Mouse (Mus musculus) kidney, embryonic 15.5 days (tissue): Measurements from ENCODE around the gene Csrp2. TPM values are rescaled to one million over a fixed set of nuclear protein-coding genes. Genes with fewer than 3 reads are reported as not detected.
A peak's percentile ranks its signal among the peaks of the same experiment; 100 is the strongest.

ENCODE experiments used
- ATAC-seq: fragments of 200-750 bp; cut with Nextera tagmentation; replicated peaks from 2 replicates; pipeline ENCODE4 v1.8.0; 2017; ENCODE audit warnings: moderate TSS enrichment; ENCODE audit not compliant: low FRiP score
- H3K27ac ChIP-seq: fragments of 300-500 bp; sonication (generic); 2 replicates; pipeline ENCODE4 v1.5.1; 2015; ENCODE audit warnings: mild to moderate bottlenecking, inconsistent platforms
- H3K27me3 ChIP-seq: fragments of 300-500 bp; sonication (generic); 2 replicates; pipeline ENCODE4 v1.6.1; 2015; ENCODE audit warnings: inconsistent platforms
- H3K36me3 ChIP-seq: fragments of 300-500 bp; sonication (generic); 2 replicates; pipeline ENCODE4 v1.6.1; 2015; ENCODE audit warnings: inconsistent platforms
- H3K4me1 ChIP-seq: fragments of 300-500 bp; sonication (generic); 2 replicates; pipeline ENCODE4 v1.6.1; 2015; ENCODE audit warnings: inconsistent platforms
- H3K4me2 ChIP-seq: fragments of 300-500 bp; sonication (generic); 2 replicates; pipeline ENCODE4 v1.6.1; 2015; ENCODE audit warnings: moderate library complexity, mild to moderate bottlenecking, inconsistent platforms
- H3K4me3 ChIP-seq: fragments of 300-500 bp; sonication (generic); replicated peaks from 2 replicates; pipeline ENCODE4 v1.5.1; 2015; ENCODE audit warnings: mild to moderate bottlenecking, inconsistent platforms
- H3K9ac ChIP-seq: fragments of 300-500 bp; sonication (generic); 2 replicates; pipeline ENCODE4 v1.6.1; 2015; ENCODE audit warnings: mild to moderate bottlenecking, inconsistent platforms
- H3K9me3 ChIP-seq: fragments of 300-500 bp; sonication (generic); replicated peaks from 2 replicates; pipeline ENCODE4 v1.6.1; 2016; ENCODE audit warnings: inconsistent platforms
- WGBS: fragments of 180-500 bp; shearing (Covaris S2); methylation state at CpG from one replicate; pipeline ENCODE4 v1.1.7; 2015; ENCODE audit warnings: mixed read lengths; 5-methylcytosine and 5-hydroxymethylcytosine counted together
- polyA plus RNA-seq: library from polyadenylated mRNA; unstranded; fragments of >200 nt; fragmentation: Nextera tagmentation; extraction: Ambion mirVana; gene quantifications from 2 replicates; pipeline ENCODE4 v1.2.1, GENCODE M21; 2015

The Csrp2 gene
- 189 and 196 TPM in 2 replicates for polyA plus RNA-seq

DNA sequence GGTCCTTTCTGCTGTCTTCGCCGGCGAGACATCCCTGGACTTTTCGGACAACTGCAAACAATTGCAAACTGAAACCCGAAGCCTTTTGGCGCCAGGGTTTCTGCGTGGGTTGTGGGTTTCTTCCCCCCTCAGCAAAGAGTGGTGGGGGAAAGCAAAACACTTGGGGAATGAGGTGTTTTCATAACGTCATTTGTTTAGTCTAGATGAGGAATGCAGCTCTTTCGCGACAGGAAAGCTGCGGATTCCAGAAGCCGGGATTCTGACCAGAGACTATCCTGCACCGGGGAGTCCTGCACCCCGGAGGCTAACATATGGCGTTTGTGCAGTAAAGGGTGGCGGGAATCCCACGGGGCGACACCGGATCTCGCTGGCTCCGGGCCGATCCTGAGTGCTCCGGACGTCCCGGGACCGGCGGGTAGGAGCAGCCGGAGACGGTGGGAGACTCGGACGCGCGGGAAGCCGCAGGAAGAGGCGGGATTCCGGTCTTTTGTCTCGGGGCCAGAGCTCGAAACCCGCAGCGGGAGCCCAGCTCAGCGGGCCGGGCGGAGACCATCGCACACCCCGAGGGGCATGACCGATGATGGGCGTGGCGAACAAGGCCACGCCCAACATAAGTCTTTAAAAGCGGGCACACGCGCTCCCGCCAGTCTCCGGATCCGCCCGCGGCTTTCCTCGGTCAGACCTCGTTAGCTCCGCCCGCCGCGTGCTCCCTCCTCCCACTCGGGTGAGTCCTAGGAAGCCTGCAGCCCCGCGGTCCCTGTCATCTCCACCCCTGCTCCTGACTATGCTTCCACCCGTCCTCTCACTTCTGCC lies at the start of gene Csrp2:
TSS of gene Csrp2 (plus strand) at position 259 of the 813 bp plus-strand sequence.
- Histone ChIP-seq H3K9ac (peak within 1 kb of the TSS; percentile 76), H3K4me2 (peak within 1 kb of the TSS; percentile 90), H3K27ac (peak within 1 kb of the TSS; percentile 99), H3K36me3 (no peaks in the 10 kb centered on the region), H3K4me1 (peaks cover 43% of the 10 kb centered on the region), H3K27me3 (no peaks in the 10 kb centered on the region), H3K9me3 (peaks cover 3% of the 10 kb centered on the region; the same call in 1 of the 2 replicates), H3K4me3 (peak within 1 kb of the TSS; percentile 72)
- under 1% methylated on average over 59 of the region's 67 CpGs for WGBS
- peak; percentile 96 for ATAC-seq

- no peak for ATAC-seq
- Histone ChIP-seq H3K36me3 (no peaks in the 10 kb centered on the region), H3K9ac (no peak overlapping the region), H3K27me3 (no peaks in the 10 kb centered on the region), H3K9me3 (no peaks in the 10 kb centered on the region), H3K4me1 (peaks cover 22% of the 10 kb centered on the region), H3K27ac (no peak overlapping the region), H3K4me3 (no peak overlapping the region), H3K4me2 (no peak overlapping the region)
- 85% methylated on average over 8 of the region's 8 CpGs for WGBS
Observed at GRCm38 (mm10) chr10:110874853-110875252, 44.7 kb upstream of the Csrp2 start.

DNA sequence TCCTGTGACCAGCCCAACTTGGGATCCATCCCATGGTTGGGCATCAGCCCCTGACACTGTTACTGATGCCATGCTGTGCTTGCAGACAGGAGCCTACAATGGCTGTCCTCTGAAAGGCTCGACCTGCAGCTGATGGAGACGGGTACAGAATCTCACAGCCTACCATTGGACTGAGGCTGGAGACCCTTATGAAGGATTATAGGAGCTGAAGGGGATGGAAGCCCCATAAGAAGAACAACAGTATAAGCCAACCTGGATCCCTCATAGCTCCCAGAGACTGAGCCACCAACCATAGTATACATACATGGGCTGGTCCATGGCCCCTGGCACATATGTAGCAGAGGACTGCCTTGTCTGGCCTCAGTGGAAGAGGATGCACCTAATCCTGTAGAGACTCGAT lies 42.6 kb upstream of the Csrp2 start:
- H3K27me3 ChIP-seq, result no peaks in the 10 kb centered on the region
- H3K4me2 ChIP-seq, result no peak overlapping the region
- 89% methylated on average over 3 of the region's 3 CpGs for WGBS
- no peak for ATAC-seq
- no peak overlapping the region for H3K27ac ChIP-seq
- peaks cover 25% of the 10 kb centered on the region for H3K4me1 ChIP-seq
- H3K9me3 ChIP-seq, result no peaks in the 10 kb centered on the region
- H3K9ac ChIP-seq, result no peak overlapping the region
- no peaks in the 10 kb centered on the region for H3K36me3 ChIP-seq
- no peak overlapping the region for H3K4me3 ChIP-seq

DNA sequence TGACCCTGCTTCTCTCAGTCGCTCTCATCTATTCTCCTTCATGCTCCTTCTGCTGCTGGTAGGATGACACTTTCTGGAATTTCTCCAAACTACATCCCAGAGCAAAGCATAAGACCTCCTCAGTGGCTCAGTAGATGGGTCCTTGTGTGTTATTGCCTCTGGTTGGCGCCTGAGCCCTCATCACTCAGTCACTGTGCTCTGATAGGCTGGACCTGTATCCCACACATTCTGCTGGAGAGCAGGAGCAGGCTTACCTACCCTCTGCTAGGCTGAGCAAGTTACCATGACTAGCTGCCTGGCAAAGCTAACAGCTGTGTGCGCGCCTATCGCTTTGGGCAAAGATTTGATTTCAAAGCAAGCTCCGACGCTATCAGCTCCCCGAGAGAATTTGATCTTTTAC lies 41.7 kb upstream of the Csrp2 start:
- H3K27ac ChIP-seq, result peak overlapping the region; percentile 45; the same call in 1 of the 2 replicates
- H3K4me3 ChIP-seq, result no peak overlapping the region
- no peak; the same call in 1 of the 2 replicates for ATAC-seq
- H3K9me3 ChIP-seq, result no peaks in the 10 kb centered on the region
- H3K4me2 ChIP-seq, result no peak overlapping the region
- no peak overlapping the region for H3K9ac ChIP-seq
- peaks cover 25% of the 10 kb centered on the region for H3K4me1 ChIP-seq
- WGBS, result 43% methylated on average over 8 of the region's 8 CpGs
- no peaks in the 10 kb centered on the region for H3K36me3 ChIP-seq
- H3K27me3 ChIP-seq, result no peaks in the 10 kb centered on the region

DNA sequence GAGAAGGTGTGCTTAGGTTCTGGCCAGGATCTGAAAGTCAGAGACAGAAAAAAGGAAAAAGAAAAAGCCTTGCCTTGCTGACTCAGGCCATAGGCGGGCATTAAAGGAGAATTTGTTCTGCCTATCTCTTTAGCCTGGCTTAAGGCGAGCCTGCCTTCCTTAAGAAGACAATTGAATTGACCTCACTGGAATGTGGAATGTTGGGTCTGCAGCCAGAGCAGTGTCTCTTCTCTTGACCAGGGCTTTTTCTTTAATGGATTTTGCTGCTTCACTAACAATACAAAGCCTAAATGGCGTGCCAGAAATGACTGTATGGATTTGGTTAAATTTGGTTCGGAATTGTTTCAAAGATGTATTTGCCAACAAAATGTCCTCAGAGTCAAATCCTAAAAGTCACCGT lies 40.9 kb upstream of the Csrp2 start:
- no peak for ATAC-seq
- H3K36me3 ChIP-seq, result no peaks in the 10 kb centered on the region
- H3K9ac ChIP-seq, result no peak overlapping the region
- peaks cover 25% of the 10 kb centered on the region for H3K4me1 ChIP-seq
- peak overlapping the region; percentile 29 for H3K4me2 ChIP-seq
- H3K27ac ChIP-seq, result peak overlapping the region; percentile 79
- 31% methylated on average over 5 of the region's 5 CpGs for WGBS
- no peak overlapping the region for H3K4me3 ChIP-seq
- H3K27me3 ChIP-seq, result no peaks in the 10 kb centered on the region
- H3K9me3 ChIP-seq, result no peaks in the 10 kb centered on the region

DNA sequence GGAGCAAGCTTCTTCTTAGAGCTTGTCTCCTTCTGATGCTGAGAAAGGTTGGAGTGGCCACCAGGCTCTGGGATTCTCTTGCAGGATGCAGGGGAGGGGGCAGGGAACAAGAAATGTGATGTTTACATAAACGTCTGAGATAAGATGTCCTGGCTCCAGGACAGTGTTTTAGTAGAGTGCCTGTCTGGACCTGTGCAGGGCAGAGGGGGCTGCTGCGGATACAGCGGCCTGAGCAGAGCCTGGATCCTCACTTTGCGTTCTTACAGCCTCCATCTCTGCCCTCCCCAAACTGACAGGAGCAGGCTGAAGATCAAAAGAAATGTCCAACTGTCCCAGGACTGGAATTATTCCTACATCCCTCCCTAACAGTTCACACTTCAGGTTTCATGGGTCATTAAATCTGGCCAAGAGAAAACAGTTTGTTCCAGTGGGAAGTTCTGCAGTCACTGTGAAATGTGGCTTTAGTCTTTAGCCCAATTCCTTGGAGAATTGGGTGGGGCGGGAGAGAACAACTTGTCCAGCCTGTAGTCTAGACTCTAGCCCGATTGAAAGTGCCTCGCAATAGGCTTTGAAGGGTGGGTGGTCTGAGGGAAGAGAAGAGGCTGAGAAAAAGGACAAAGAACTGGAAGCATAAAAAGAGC lies 40.0 kb upstream of the Csrp2 start:
- H3K9me3 ChIP-seq, result no peaks in the 10 kb centered on the region
- no peak overlapping the region for H3K9ac ChIP-seq
- peak overlapping the region; percentile 79 for H3K27ac ChIP-seq
- peaks cover 25% of the 10 kb centered on the region for H3K4me1 ChIP-seq
- ATAC-seq, result peak; percentile 85
- H3K4me3 ChIP-seq, result no peak overlapping the region
- peak overlapping the region; percentile 29 for H3K4me2 ChIP-seq
- 5% methylated on average over 7 of the region's 7 CpGs for WGBS
- no peaks in the 10 kb centered on the region for H3K27me3 ChIP-seq
- H3K36me3 ChIP-seq, result no peaks in the 10 kb centered on the region

- no peak for ATAC-seq
- no peak overlapping the region for H3K9ac ChIP-seq
- WGBS, result 76% methylated on average over 7 of the region's 7 CpGs
- no peak overlapping the region for H3K4me3 ChIP-seq
- no peak overlapping the region for H3K4me2 ChIP-seq
- no peaks in the 10 kb centered on the region for H3K9me3 ChIP-seq
- no peaks in the 10 kb centered on the region for H3K27me3 ChIP-seq
- no peak overlapping the region for H3K27ac ChIP-seq
- peaks cover 25% of the 10 kb centered on the region for H3K4me1 ChIP-seq
- H3K36me3 ChIP-seq, result no peaks in the 10 kb centered on the region
Observed at GRCm38 (mm10) chr10:110881346-110881745, 38.2 kb upstream of the Csrp2 start.

GRCm38 (mm10) chr10:110882701-110883100 lies 36.9 kb upstream of the Csrp2 start:
- H3K4me2 ChIP-seq, result no peak overlapping the region
- no peak overlapping the region for H3K9ac ChIP-seq
- H3K27ac ChIP-seq, result no peak overlapping the region
- no peak overlapping the region for H3K4me3 ChIP-seq
- peaks cover 23% of the 10 kb centered on the region for H3K4me1 ChIP-seq
- H3K9me3 ChIP-seq, result no peaks in the 10 kb centered on the region
- ATAC-seq, result no peak
- H3K36me3 ChIP-seq, result no peaks in the 10 kb centered on the region
- no peaks in the 10 kb centered on the region for H3K27me3 ChIP-seq

- H3K9me3 ChIP-seq, result no peaks in the 10 kb centered on the region
- H3K27ac ChIP-seq, result no peak overlapping the region
- H3K4me2 ChIP-seq, result no peak overlapping the region
- H3K36me3 ChIP-seq, result no peaks in the 10 kb centered on the region
- no peak overlapping the region for H3K9ac ChIP-seq
- H3K4me3 ChIP-seq, result no peak overlapping the region
- ATAC-seq, result no peak
- 67% methylated on average over 7 of the region's 7 CpGs for WGBS
- H3K27me3 ChIP-seq, result no peaks in the 10 kb centered on the region
- H3K4me1 ChIP-seq, result no peaks in the 10 kb centered on the region
Observed at GRCm38 (mm10) chr10:110890656-110891272, 28.8 kb upstream of the Csrp2 start.

- Histone ChIP-seq H3K27me3 (no peaks in the 10 kb centered on the region), H3K27ac (no peak overlapping the region), H3K4me2 (no peak overlapping the region), H3K9me3 (no peaks in the 10 kb centered on the region), H3K4me3 (no peak overlapping the region), H3K36me3 (no peaks in the 10 kb centered on the region), H3K9ac (no peak overlapping the region), H3K4me1 (no peaks in the 10 kb centered on the region)
- 54% methylated on average over 13 of the region's 13 CpGs for WGBS
- 0 out of 2 replicates have a peak, but pooled peaks have one; percentile 15 for ATAC-seq
Observed at GRCm38 (mm10) chr10:110899744-110900501, 19.7 kb upstream of the Csrp2 start.

DNA sequence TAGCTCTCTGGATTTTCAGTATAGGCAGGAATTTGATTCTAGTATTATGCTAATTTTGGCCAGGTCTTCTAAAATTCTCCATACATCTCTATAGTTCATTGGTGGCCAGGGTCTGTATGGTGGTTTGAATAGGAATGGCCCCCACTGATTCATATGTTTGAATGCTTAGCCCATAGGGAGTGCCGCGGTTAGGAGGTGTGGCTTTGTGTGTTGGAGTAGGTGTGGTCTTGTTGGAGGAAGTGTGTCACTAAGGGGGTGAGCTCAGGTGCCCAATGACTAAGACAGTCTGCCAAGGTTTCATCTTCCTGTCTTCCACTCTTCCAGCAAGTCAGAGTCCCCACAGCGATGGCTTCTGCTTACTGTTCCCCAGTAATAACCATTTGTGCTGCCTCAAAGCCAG lies 15.7 kb upstream of the Csrp2 start:
- H3K36me3 ChIP-seq, result no peaks in the 10 kb centered on the region
- ATAC-seq, result no peak
- no peaks in the 10 kb centered on the region for H3K4me1 ChIP-seq
- H3K9me3 ChIP-seq, result no peaks in the 10 kb centered on the region
- H3K4me3 ChIP-seq, result no peak overlapping the region
- H3K4me2 ChIP-seq, result no peak overlapping the region
- H3K9ac ChIP-seq, result no peak overlapping the region
- H3K27ac ChIP-seq, result no peak overlapping the region
- WGBS, result 95% methylated on average over 3 of the region's 3 CpGs
- no peaks in the 10 kb centered on the region for H3K27me3 ChIP-seq
